Mouse (Mus musculus) brain, embryonic 14.5 days (tissue): ENCODE results near the gene Ascc3.

Source experiments
- CTCF ChIP-seq: fragments of 200-500 bp; IDR thresholded peaks from 2 replicates; pipeline ENCODE4 v1.5.1; 2012; ENCODE audit warnings: inconsistent platforms, mild to moderate bottlenecking, moderate library complexity, borderline replicate concordance; ENCODE audit not compliant: insufficient read depth, insufficient read length; ENCODE audit errors: extremely low read depth
- POLR2A ChIP-seq: fragments of 200-500 bp; IDR thresholded peaks from 2 replicates; pipeline ENCODE4 v1.6.1; 2012; ENCODE audit warnings: mild to moderate bottlenecking, inconsistent platforms, borderline replicate concordance; ENCODE audit not compliant: poor library complexity, insufficient read depth, insufficient read length, severe bottlenecking; ENCODE audit errors: extremely low read depth

GRCm38 (mm10) chr10:50762069-50762468 lies 169.6 kb downstream of the Ascc3 start:
- TF ChIP-seq POLR2A (no peak), CTCF (no peak)
